Mouse (Mus musculus): ENCODE measurements around the gene Heca. TPM values are rescaled to one million over a fixed set of nuclear protein-coding genes. Genes with fewer than 3 reads are reported as not detected.
A peak's percentile ranks its signal among the peaks of the same experiment; 100 is the strongest.

Gene Heca
- total RNA-seq (2021) (10 to 100 TPM; 30.0 to 31.0 TPM), polyA plus RNA-seq (2012; rRNA removed) (11.7 and 21.2 TPM in 2 replicates)
- long read RNA-seq, full-length matches to known transcripts = 34 of 47 reads
- long read RNA-seq, partial matches to known transcripts = 1 of 47 reads
- long read RNA-seq, other reads (novel, unspliced or antisense) = 12 of 47 reads

DNA sequence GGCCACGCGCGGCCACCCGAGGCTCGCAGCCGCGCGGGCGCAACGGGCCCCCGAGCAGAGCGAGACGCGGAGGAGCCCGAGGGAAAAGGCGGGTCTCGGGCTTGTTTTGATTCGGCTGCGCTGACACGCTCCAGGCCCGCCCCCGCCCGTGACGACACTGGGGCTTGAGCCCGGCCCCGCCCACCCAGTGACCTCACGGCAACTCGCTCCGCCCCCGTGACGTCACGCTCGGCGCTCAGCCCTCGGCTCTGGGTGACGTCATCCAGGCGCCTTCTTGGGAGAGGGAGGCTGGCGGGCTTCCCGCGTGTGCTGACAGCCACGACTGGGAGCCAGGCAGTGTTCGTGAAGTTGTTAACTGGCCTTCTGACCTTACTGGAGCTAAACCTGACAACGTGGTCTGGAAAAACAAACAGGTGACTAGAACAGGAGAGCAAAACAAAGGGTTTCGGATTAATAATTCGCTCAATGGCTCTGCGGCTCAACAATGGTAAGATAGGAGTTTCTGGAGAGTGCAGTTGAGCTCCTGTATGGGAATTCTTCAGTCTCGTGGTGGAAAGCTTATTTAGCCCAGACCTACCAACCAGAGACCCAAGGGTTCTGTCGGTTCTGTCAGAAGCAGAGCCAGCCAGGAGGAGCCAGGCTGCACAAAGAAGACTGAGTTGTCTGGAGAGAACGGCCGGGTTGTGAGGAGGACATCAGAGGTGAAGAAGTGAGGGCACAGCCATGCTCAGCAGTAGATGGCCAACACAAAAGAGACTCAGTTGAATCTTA is at the start of gene Heca:
TSS of gene Heca (minus strand) at position 108 of the 771 bp plus-strand sequence.
- Histone ChIP-seq H3K9ac (ENCODE audit: low read depth, low read length) (peak within 1 kb of the TSS; percentile 90), H3K79me2 (replicated peaks; ENCODE audit: control insufficient read depth, insufficient read depth, low read length) (no peaks in the 10 kb centered on the region), H3K4me3 (peak within 1 kb of the TSS; percentile 80), H3K4me1 (ENCODE audit: control insufficient read depth, insufficient read depth, low read length) (peaks cover 5% of the 10 kb centered on the region), H3K27me3 (ENCODE audit: control insufficient read depth, insufficient read depth, low read length) (no peaks in the 10 kb centered on the region), H3K36me3 (ENCODE audit: control insufficient read depth, insufficient read depth, low read length) (peaks cover 15% of the 10 kb centered on the region), H3K27ac (peak within 1 kb of the TSS; percentile 88)
- intact Hi-C loops (cut with DNase I) = loop anchor here (2.0 to 10.0 kb wide), 3 partner anchors 74 to 215 kb away; partner anchors contain the start of genes Abracl and Txlnb
- DNase-seq = peak; percentile 89 to 90
- 9% methylated on average over 50 of the region's 50 CpGs for WGBS
- TF ChIP-seq CTCF (IDR thresholded peaks at IDR 0.05) (no peak), POLR2A (IDR thresholded peaks at IDR 0.05; ENCODE audit: insufficient read depth, low read depth, low read length) (peak; percentile 63; the same call in 1 of the 2 replicates)

DNA sequence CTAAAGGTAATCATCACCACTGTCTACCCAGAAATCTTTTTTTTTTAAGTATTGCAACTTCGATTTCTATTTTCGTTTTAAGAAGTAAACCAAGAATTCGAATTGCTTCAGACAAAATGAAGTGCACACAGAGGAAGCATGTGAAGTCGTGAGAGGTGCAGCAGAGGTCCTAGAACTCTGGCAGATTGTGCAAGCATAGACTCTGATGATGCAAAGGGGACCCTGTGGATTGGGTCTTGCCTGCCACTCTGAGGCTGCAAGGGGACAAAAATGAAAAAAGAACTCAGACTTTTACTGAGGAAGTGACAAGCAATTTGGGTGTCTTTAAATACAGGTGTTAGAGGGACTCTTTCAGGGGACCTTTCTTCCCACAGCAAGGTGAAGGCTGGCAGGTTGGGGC is 42.7 kb upstream of the Heca start:
- Histone ChIP-seq H3K4me1 (ENCODE audit: control insufficient read depth, insufficient read depth, low read length) (no peaks in the 10 kb centered on the region), H3K9ac (ENCODE audit: low read depth, low read length) (no peak overlapping the region), H3K27me3 (ENCODE audit: control insufficient read depth, insufficient read depth, low read length) (no peaks in the 10 kb centered on the region), H3K27ac (no peak overlapping the region), H3K4me3 (no peak overlapping the region), H3K36me3 (ENCODE audit: control insufficient read depth, insufficient read depth, low read length) (no peaks in the 10 kb centered on the region), H3K79me2 (replicated peaks; ENCODE audit: control insufficient read depth, insufficient read depth, low read length) (no peaks in the 10 kb centered on the region)
- WGBS = 69% methylated on average over 4 of the region's 4 CpGs
- intact Hi-C loops (cut with DNase I) = no loop called here
- no peak for TF ChIP-seq POLR2A (IDR thresholded peaks at IDR 0.05; ENCODE audit: insufficient read depth, low read depth, low read length)
- no peak for DNase-seq

DNA sequence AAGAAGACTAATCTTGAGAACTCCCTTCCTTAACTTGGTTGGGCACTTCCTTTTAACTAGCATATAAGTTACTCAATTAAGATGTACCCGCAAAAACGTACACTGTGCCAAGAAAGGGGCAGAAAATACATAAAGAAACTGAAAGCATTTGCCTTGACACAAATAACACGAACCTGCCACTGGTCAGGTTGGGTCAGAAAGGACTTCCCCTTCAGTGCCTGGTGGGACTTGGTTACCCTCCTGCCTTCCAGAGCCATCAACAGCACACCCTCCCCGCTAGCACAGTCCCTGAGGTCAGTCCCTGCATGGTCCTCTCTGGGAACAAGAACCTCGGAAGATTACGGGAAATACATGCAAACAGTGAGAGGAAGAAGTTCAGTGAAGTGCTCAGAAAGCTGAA is 41.3 kb upstream of the Heca start:
- Histone ChIP-seq H3K36me3 (ENCODE audit: control insufficient read depth, insufficient read depth, low read length) (no peaks in the 10 kb centered on the region), H3K9ac (ENCODE audit: low read depth, low read length) (no peak overlapping the region), H3K4me1 (ENCODE audit: control insufficient read depth, insufficient read depth, low read length) (no peaks in the 10 kb centered on the region), H3K4me3 (no peak overlapping the region), H3K27ac (no peak overlapping the region), H3K79me2 (replicated peaks; ENCODE audit: control insufficient read depth, insufficient read depth, low read length) (no peaks in the 10 kb centered on the region), H3K27me3 (ENCODE audit: control insufficient read depth, insufficient read depth, low read length) (no peaks in the 10 kb centered on the region)
- intact Hi-C loops (cut with DNase I) = no loop called here
- TF ChIP-seq POLR2A (IDR thresholded peaks at IDR 0.05; ENCODE audit: insufficient read depth, low read depth, low read length) = no peak
- DNase-seq = no peak
- WGBS = 71% methylated on average over 6 of the region's 6 CpGs

DNA sequence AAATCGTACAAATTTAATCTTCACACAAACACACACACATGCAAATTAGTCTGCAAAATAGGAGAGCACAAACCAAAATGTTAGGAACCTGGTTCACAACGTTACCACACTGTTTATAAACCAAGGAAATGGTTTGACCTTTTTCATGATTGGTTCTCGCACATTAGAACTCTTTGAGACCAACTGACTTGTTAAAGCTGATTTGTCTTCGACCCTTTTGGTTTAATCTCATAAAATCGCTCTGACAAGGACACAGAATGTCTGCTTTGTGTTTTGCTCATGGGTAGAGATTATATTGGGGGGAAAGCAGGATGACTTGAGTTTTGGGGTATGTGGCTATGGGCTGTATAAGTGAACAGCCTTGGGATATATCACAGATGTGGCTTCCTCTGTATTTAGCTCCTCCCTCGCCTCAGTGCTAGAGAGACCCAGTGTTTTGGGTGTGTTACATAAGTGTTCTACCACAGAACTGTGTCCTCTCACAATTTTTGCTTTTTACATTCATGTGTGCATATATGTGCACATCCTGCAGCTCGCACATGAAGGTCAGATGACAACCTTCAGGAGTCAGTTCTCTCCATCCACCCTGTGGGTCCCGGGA is 40.1 kb upstream of the Heca start:
- no peak for DNase-seq
- Histone ChIP-seq H3K36me3 (ENCODE audit: control insufficient read depth, insufficient read depth, low read length) (no peaks in the 10 kb centered on the region), H3K79me2 (replicated peaks; ENCODE audit: control insufficient read depth, insufficient read depth, low read length) (no peaks in the 10 kb centered on the region), H3K4me1 (ENCODE audit: control insufficient read depth, insufficient read depth, low read length) (no peaks in the 10 kb centered on the region; the same call in 1 of the 2 replicates), H3K27ac (no peak overlapping the region), H3K9ac (ENCODE audit: low read depth, low read length) (no peak overlapping the region), H3K27me3 (ENCODE audit: control insufficient read depth, insufficient read depth, low read length) (no peaks in the 10 kb centered on the region), H3K4me3 (no peak overlapping the region)
- TF ChIP-seq CTCF (IDR thresholded peaks at IDR 0.05) (no peak), POLR2A (IDR thresholded peaks at IDR 0.05; ENCODE audit: insufficient read depth, low read depth, low read length) (no peak), EP300 (IDR thresholded peaks at IDR 0.05; ENCODE audit: insufficient read depth, low read depth, low read length) (no peak)
- intact Hi-C loops (cut with DNase I) = no loop called here
- 84% methylated on average over 8 of the region's 8 CpGs for WGBS

DNA sequence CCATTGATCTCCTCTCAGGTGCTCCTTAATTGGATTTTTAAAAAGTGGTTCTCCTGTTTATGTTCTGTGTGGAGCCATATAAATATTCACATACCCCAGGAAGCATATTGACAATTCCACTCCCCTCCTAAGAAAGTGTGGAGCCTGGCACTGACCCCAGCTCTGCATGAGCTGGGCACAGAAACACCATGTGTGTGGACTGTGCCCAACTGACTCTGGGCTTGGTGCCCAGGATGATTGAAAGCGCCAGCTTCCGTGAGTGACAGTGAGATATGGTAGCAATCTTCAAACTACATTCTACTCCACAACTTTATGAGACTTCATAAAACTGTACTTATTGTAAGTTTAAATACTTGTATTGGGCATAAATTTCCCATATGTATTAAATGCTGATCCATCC is 35.4 kb upstream of the Heca start:
- H3K4me1 ChIP-seq (ENCODE audit: control insufficient read depth, insufficient read depth, low read length) = no peaks in the 10 kb centered on the region; the same call in 1 of the 2 replicates
- H3K9ac ChIP-seq (ENCODE audit: low read depth, low read length) = no peak overlapping the region
- no peak overlapping the region for H3K27ac ChIP-seq
- no peaks in the 10 kb centered on the region for H3K27me3 ChIP-seq (ENCODE audit: control insufficient read depth, insufficient read depth, low read length)
- DNase-seq = peak; percentile 62 to 69
- no peak overlapping the region for H3K4me3 ChIP-seq
- TF ChIP-seq EP300 (IDR thresholded peaks at IDR 0.05; ENCODE audit: insufficient read depth, low read depth, low read length) = no peak
- TF ChIP-seq POLR2A (IDR thresholded peaks at IDR 0.05; ENCODE audit: insufficient read depth, low read depth, low read length) = no peak
- TF ChIP-seq CTCF (IDR thresholded peaks at IDR 0.05) = no peak
- H3K79me2 ChIP-seq (replicated peaks; ENCODE audit: control insufficient read depth, insufficient read depth, low read length) = no peaks in the 10 kb centered on the region
- 57% methylated on average over 2 of the region's 2 CpGs for WGBS
- no peaks in the 10 kb centered on the region for H3K36me3 ChIP-seq (ENCODE audit: control insufficient read depth, insufficient read depth, low read length)
- intact Hi-C loops (cut with DNase I) = no loop called here

DNA sequence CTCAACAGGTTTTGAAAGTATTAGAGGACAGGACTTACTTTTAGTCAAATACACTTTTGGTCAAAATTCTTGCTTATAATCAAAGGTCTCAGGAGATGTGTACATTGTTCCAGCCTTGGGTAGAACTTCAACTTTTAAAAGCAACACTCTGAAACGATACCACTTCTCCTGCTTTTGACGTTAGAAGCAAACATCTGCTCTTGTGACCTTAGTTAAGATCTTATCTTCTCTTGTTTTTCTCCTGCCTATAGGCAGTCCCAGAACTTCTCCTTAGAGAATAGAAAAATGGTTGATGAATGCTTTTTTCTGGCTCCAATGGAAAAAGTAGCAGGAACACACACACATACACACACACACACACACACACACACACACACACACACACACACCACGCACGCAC is 18.2 kb upstream of the Heca start:
- intact Hi-C loops (cut with DNase I) = no loop called here
- 63% methylated on average over 4 of the region's 4 CpGs for WGBS
- TF ChIP-seq EP300 (IDR thresholded peaks at IDR 0.05; ENCODE audit: insufficient read depth, low read depth, low read length) (no peak), CTCF (IDR thresholded peaks at IDR 0.05) (no peak), POLR2A (IDR thresholded peaks at IDR 0.05; ENCODE audit: insufficient read depth, low read depth, low read length) (no peak)
- no peak overlapping the region for H3K9ac ChIP-seq (ENCODE audit: low read depth, low read length)
- no peaks in the 10 kb centered on the region for H3K4me1 ChIP-seq (ENCODE audit: control insufficient read depth, insufficient read depth, low read length)
- H3K36me3 ChIP-seq (ENCODE audit: control insufficient read depth, insufficient read depth, low read length) = no peaks in the 10 kb centered on the region
- H3K79me2 ChIP-seq (replicated peaks; ENCODE audit: control insufficient read depth, insufficient read depth, low read length) = no peaks in the 10 kb centered on the region
- no peaks in the 10 kb centered on the region for H3K27me3 ChIP-seq (ENCODE audit: control insufficient read depth, insufficient read depth, low read length)
- DNase-seq = no peak
- H3K4me3 ChIP-seq = no peak overlapping the region
- no peak overlapping the region for H3K27ac ChIP-seq

Data from heart, adult 2 months (tissue).